Mouse (Mus musculus) kidney, embryonic 15.5 days (tissue): ENCODE data around the gene Syn3. TPM values are rescaled to one million over a fixed set of nuclear protein-coding genes. Genes with fewer than 3 reads are reported as not detected.

Source experiments
- ATAC-seq: fragments of 200-750 bp; cut with Nextera tagmentation; replicated peaks from 2 replicates; pipeline ENCODE4 v1.8.0; 2017; ENCODE audit warnings: moderate TSS enrichment; ENCODE audit not compliant: low FRiP score
- H3K27ac ChIP-seq: fragments of 300-500 bp; sonication (generic); 2 replicates; pipeline ENCODE4 v1.5.1; 2015; ENCODE audit warnings: mild to moderate bottlenecking, inconsistent platforms
- H3K27me3 ChIP-seq: fragments of 300-500 bp; sonication (generic); 2 replicates; pipeline ENCODE4 v1.6.1; 2015; ENCODE audit warnings: inconsistent platforms
- H3K36me3 ChIP-seq: fragments of 300-500 bp; sonication (generic); 2 replicates; pipeline ENCODE4 v1.6.1; 2015; ENCODE audit warnings: inconsistent platforms
- H3K4me1 ChIP-seq: fragments of 300-500 bp; sonication (generic); 2 replicates; pipeline ENCODE4 v1.6.1; 2015; ENCODE audit warnings: inconsistent platforms
- H3K4me2 ChIP-seq: fragments of 300-500 bp; sonication (generic); 2 replicates; pipeline ENCODE4 v1.6.1; 2015; ENCODE audit warnings: moderate library complexity, mild to moderate bottlenecking, inconsistent platforms
- H3K4me3 ChIP-seq: fragments of 300-500 bp; sonication (generic); replicated peaks from 2 replicates; pipeline ENCODE4 v1.5.1; 2015; ENCODE audit warnings: mild to moderate bottlenecking, inconsistent platforms
- H3K9ac ChIP-seq: fragments of 300-500 bp; sonication (generic); 2 replicates; pipeline ENCODE4 v1.6.1; 2015; ENCODE audit warnings: mild to moderate bottlenecking, inconsistent platforms
- H3K9me3 ChIP-seq: fragments of 300-500 bp; sonication (generic); replicated peaks from 2 replicates; pipeline ENCODE4 v1.6.1; 2016; ENCODE audit warnings: inconsistent platforms
- WGBS: fragments of 180-500 bp; shearing (Covaris S2); methylation state at CpG from one replicate; pipeline ENCODE4 v1.1.7; 2015; ENCODE audit warnings: mixed read lengths; 5-methylcytosine and 5-hydroxymethylcytosine counted together
- polyA plus RNA-seq: library from polyadenylated mRNA; unstranded; fragments of >200 nt; fragmentation: Nextera tagmentation; extraction: Ambion mirVana; gene quantifications from 2 replicates; pipeline ENCODE4 v1.2.1, GENCODE M21; 2015

Gene Syn3
- polyA plus RNA-seq, 1 experiment from 2014 or later: 8.1 TPM

DNA sequence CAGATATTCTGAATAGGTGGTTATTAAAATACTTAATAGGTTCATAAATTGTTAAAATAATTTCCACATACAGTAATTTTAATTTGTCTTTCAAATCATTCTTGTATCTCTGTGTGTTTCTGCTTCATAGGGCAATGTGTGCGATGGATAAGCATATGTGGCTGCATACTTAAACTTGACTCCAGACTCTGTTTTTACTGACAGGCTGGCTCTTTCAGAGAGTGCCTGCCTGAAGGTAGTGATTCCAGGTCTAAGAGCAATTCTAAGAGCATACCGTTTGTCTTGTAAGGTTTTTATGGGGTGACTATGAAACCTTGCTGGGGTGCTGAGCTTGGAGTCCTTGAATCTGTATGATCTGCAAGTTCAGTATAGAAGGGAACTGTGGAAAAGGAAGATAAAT lies 472.8 kb downstream of the Syn3 start:
- H3K27ac ChIP-seq: no peak overlapping the region
- 84% methylated on average over 2 of the region's 2 CpGs for WGBS
- no peak overlapping the region for H3K4me3 ChIP-seq
- no peak overlapping the region for H3K9ac ChIP-seq
- ATAC-seq: no peak
- H3K9me3 ChIP-seq: no peaks in the 10 kb centered on the region
- peaks cover 40% of the 10 kb centered on the region for H3K36me3 ChIP-seq
- no peaks in the 10 kb centered on the region for H3K27me3 ChIP-seq
- no peak overlapping the region for H3K4me2 ChIP-seq
- peaks cover 19% of the 10 kb centered on the region for H3K4me1 ChIP-seq

- Histone ChIP-seq H3K4me3 (peak overlapping the region; percentile 67), H3K27ac (no peak overlapping the region), H3K9ac (no peak overlapping the region), H3K9me3 (no peaks in the 10 kb centered on the region), H3K27me3 (peaks cover 10% of the 10 kb centered on the region), H3K4me2 (peak overlapping the region; percentile 62), H3K4me1 (peaks cover 19% of the 10 kb centered on the region), H3K36me3 (peaks cover 15% of the 10 kb centered on the region; the same call in 1 of the 2 replicates)
- no peak for ATAC-seq
Measured at GRCm38 (mm10) chr10:86023149-86023548, 475.5 kb downstream of the Syn3 start.

DNA sequence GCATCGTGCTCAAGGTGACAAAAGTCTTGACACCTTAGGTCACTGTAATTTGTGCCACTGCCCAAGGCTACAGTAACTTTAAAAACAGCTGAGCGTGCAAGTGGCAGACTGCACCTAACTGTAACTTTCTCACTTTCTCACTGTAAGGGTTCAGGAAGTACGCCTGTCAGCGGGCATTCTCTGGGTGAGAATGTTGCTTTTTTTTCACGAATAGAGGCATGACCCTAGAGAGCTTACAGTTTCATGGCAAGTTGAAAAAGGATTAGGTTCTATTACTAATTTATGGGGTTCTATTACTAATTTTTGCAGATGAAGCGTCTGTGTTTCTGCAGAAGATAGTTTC lies 476.3 kb downstream of the Syn3 start:
- no peaks in the 10 kb centered on the region for H3K9me3 ChIP-seq
- H3K27me3 ChIP-seq: peaks cover 11% of the 10 kb centered on the region
- peak overlapping the region; percentile 95 for H3K27ac ChIP-seq
- H3K9ac ChIP-seq: peak overlapping the region; percentile 81
- H3K4me2 ChIP-seq: peak overlapping the region; percentile 62
- peak overlapping the region; percentile 67 for H3K4me3 ChIP-seq
- ATAC-seq: no peak
- 3% methylated on average over 6 of the region's 6 CpGs for WGBS
- H3K4me1 ChIP-seq: peaks cover 19% of the 10 kb centered on the region
- peaks cover 14% of the 10 kb centered on the region; the same call in 1 of the 2 replicates for H3K36me3 ChIP-seq

- Histone ChIP-seq H3K4me3 (peak within 1 kb of the TSS; percentile 67), H3K9ac (peak within 1 kb of the TSS; percentile 81), H3K27ac (peak within 1 kb of the TSS; percentile 95), H3K36me3 (peaks cover 14% of the 10 kb centered on the region; the same call in 1 of the 2 replicates), H3K4me1 (peaks cover 19% of the 10 kb centered on the region), H3K27me3 (peaks cover 11% of the 10 kb centered on the region), H3K9me3 (no peaks in the 10 kb centered on the region), H3K4me2 (peak within 1 kb of the TSS; percentile 62)
- ATAC-seq: peak; percentile 95
- under 1% methylated on average over 82 of the region's 82 CpGs for WGBS
Measured at GRCm38 (mm10) chr10:86021749-86022473, 476.8 kb downstream of the Syn3 start, which contains the start of gene Fbxo7. Gene Fbxo7 (plus strand): TSS chr10:86021972.

- H3K36me3 ChIP-seq: peaks cover 14% of the 10 kb centered on the region; the same call in 1 of the 2 replicates
- peak overlapping the region; percentile 46 for H3K27ac ChIP-seq
- ATAC-seq: peak; percentile 60; the same call in 1 of the 2 replicates
- 1% methylated on average over 3 of the region's 3 CpGs for WGBS
- 0 out of 2 replicates have a peak overlapping the region, but pooled peaks have one; percentile 21 for H3K9ac ChIP-seq
- H3K27me3 ChIP-seq: peaks cover 11% of the 10 kb centered on the region
- peak overlapping the region; percentile 67 for H3K4me3 ChIP-seq
- H3K4me1 ChIP-seq: peaks cover 19% of the 10 kb centered on the region
- H3K4me2 ChIP-seq: peak overlapping the region; percentile 62
- H3K9me3 ChIP-seq: no peaks in the 10 kb centered on the region
Measured at GRCm38 (mm10) chr10:86021408-86021748, 477.3 kb downstream of the Syn3 start.

GRCm38 (mm10) chr10:86018813-86019212 lies 479.9 kb downstream of the Syn3 start:
- WGBS: 45% methylated on average over 5 of the region's 5 CpGs

GRCm38 (mm10) chr10:86017781-86018180 lies 480.9 kb downstream of the Syn3 start:
- Histone ChIP-seq H3K4me2 (no peak overlapping the region), H3K9me3 (no peaks in the 10 kb centered on the region), H3K9ac (no peak overlapping the region), H3K36me3 (no peaks in the 10 kb centered on the region), H3K27ac (no peak overlapping the region), H3K4me1 (peaks cover 15% of the 10 kb centered on the region), H3K4me3 (no peak overlapping the region), H3K27me3 (peaks cover 16% of the 10 kb centered on the region)
- ATAC-seq: no peak
- 95% methylated on average over 7 of the region's 7 CpGs for WGBS

More at GRCm38 (mm10) chr10:86018813-86019212, 479.9 kb downstream of the Syn3 start:
- Histone ChIP-seq H3K27me3 (peaks cover 16% of the 10 kb centered on the region), H3K36me3 (no peaks in the 10 kb centered on the region), H3K4me3 (no peak overlapping the region), H3K9ac (no peak overlapping the region), H3K4me2 (no peak overlapping the region), H3K4me1 (peaks cover 20% of the 10 kb centered on the region), H3K9me3 (no peaks in the 10 kb centered on the region), H3K27ac (no peak overlapping the region)
- no peak for ATAC-seq

DNA sequence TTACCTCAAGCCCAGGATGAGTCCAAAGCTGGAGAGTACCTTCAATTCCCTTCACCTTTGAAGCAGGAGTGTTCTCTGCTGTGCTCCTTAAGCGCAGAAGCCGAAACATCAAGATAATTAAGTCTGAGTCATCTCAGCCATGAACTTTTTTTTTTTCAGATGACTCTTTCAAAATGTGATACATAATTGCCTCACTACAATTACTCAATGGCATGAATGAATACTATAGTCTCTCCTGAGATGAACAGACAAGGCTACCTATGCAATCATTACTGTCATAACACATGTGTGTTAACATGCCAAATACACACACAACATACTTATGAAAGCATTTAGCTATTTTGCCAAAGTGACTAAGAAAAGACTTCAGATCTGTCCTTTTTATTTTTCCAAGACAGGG lies 486.9 kb downstream of the Syn3 start, which contains the start of gene Bpifc:
Bpifc (minus strand) TSS at position 115 of the 400 bp plus-strand sequence.
- ATAC-seq: no peak
- H3K4me2 ChIP-seq: no peak within 1 kb of the TSS
- no peaks in the 10 kb centered on the region for H3K9me3 ChIP-seq
- peaks cover 12% of the 10 kb centered on the region; the same call in 1 of the 2 replicates for H3K27me3 ChIP-seq
- H3K27ac ChIP-seq: no peak within 1 kb of the TSS
- 86% methylated on average over 2 of the region's 2 CpGs for WGBS
- no peak within 1 kb of the TSS for H3K4me3 ChIP-seq
- 0 out of 2 replicates have a peak, but pooled peaks cover 9% of the 10 kb centered on the region for H3K4me1 ChIP-seq
- H3K9ac ChIP-seq: no peak within 1 kb of the TSS
- H3K36me3 ChIP-seq: no peaks in the 10 kb centered on the region

- ATAC-seq: no peak
- 0 out of 2 replicates have a peak, but pooled peaks cover 9% of the 10 kb centered on the region for H3K4me1 ChIP-seq
- no peak overlapping the region for H3K4me2 ChIP-seq
- H3K27ac ChIP-seq: no peak overlapping the region
- peaks cover 11% of the 10 kb centered on the region; the same call in 1 of the 2 replicates for H3K27me3 ChIP-seq
- H3K9me3 ChIP-seq: no peaks in the 10 kb centered on the region
- H3K9ac ChIP-seq: no peak overlapping the region
- WGBS: 68% methylated on average over 2 of the region's 2 CpGs
- no peaks in the 10 kb centered on the region for H3K36me3 ChIP-seq
- no peak overlapping the region for H3K4me3 ChIP-seq
Measured at GRCm38 (mm10) chr10:86011172-86011571, 487.5 kb downstream of the Syn3 start.

GRCm38 (mm10) chr10:86010636-86011035 lies 488.1 kb downstream of the Syn3 start:
- no peak overlapping the region for H3K4me2 ChIP-seq
- 8% methylated on average over 6 of the region's 6 CpGs for WGBS
- no peaks in the 10 kb centered on the region for H3K9me3 ChIP-seq
- H3K36me3 ChIP-seq: no peaks in the 10 kb centered on the region
- no peak overlapping the region for H3K27ac ChIP-seq
- peaks cover 7% of the 10 kb centered on the region; the same call in 1 of the 2 replicates for H3K27me3 ChIP-seq
- ATAC-seq: no peak
- H3K9ac ChIP-seq: no peak overlapping the region
- 0 out of 2 replicates have a peak, but pooled peaks cover 6% of the 10 kb centered on the region for H3K4me1 ChIP-seq
- no peak overlapping the region for H3K4me3 ChIP-seq

GRCm38 (mm10) chr10:86009688-86010087 lies 489.0 kb downstream of the Syn3 start:
- 84% methylated on average over 2 of the region's 2 CpGs for WGBS
- H3K4me3 ChIP-seq: no peak overlapping the region
- peaks cover 7% of the 10 kb centered on the region; the same call in 1 of the 2 replicates for H3K27me3 ChIP-seq
- no peak overlapping the region for H3K4me2 ChIP-seq
- no peak for ATAC-seq
- H3K9ac ChIP-seq: no peak overlapping the region
- H3K4me1 ChIP-seq: 0 out of 2 replicates have a peak, but pooled peaks cover 6% of the 10 kb centered on the region
- no peaks in the 10 kb centered on the region for H3K36me3 ChIP-seq
- no peak overlapping the region for H3K27ac ChIP-seq
- H3K9me3 ChIP-seq: no peaks in the 10 kb centered on the region

- H3K36me3 ChIP-seq: no peaks in the 10 kb centered on the region
- ATAC-seq: no peak
- no peak overlapping the region for H3K27ac ChIP-seq
- no peaks in the 10 kb centered on the region for H3K9me3 ChIP-seq
- H3K4me1 ChIP-seq: 0 out of 2 replicates have a peak, but pooled peaks cover 6% of the 10 kb centered on the region
- no peak overlapping the region for H3K4me3 ChIP-seq
- no peak overlapping the region for H3K9ac ChIP-seq
- H3K27me3 ChIP-seq: peaks cover 5% of the 10 kb centered on the region; the same call in 1 of the 2 replicates
- 83% methylated on average over 5 of the region's 5 CpGs for WGBS
- H3K4me2 ChIP-seq: no peak overlapping the region
Measured at GRCm38 (mm10) chr10:86006455-86006854, 492.2 kb downstream of the Syn3 start.
